Mouse (Mus musculus): ENCODE data around the gene Rgl2. TPM values are rescaled to one million over a fixed set of nuclear protein-coding genes. Genes with fewer than 3 reads are reported as not detected.
"Not testable (repeated sequence)": the region's sequence is repeated elsewhere in the genome, so short reads cannot be mapped to it uniquely, and the experiment has no call there.

Gene Rgl2
- polyA plus RNA-seq (2015; fragmentation: Nextera tagmentation; extraction: Ambion mirVana): 57.1 and 64.4 TPM in 2 replicates

DNA sequence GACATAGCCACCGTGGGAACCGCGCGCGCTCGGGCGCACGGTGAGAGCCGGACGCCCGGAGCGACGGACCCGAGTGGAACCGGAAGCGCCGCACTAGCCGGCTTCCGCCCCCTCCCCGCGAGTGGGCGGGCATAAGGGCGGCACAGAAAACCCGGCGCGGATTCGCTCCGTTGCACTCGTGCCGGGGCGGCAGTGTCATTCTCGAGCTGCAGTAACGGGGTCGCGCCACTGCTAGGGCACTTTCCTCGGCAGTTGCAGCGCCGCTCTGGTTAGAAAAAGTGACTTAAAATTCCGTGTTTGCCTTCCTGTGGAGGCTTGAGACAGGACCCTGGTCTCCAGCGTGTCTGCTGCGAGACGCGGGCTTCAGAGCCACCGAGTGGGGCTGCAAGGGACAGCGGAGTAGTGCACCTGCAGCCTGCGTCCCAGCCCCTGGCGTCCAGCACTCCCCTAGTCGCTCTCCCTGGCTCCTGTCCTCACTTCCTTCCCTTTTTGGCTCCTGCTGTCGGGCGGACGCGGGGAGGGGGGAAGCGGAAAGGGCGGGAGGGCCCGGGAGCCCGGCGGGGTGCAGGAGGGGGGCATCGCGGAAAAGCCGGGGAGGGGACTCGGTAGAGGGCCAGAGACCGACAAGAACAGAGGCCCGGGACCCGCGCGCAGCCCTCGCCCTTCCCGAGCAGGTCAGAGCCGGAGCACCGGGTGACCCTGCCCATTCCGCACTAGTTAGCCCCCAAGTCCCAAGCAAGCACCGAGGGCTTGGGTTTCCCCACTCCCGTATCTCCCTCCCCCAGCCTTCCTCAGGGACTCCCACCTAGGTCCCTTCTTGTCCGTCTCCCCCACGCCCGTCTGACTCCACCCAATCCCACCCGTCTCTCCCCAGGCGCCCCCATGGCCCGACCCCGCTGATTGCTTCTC is at the start of gene Rgl2:
Gene Rgl2, plus strand, starts transcription at position 173 of the 909 bp plus-strand sequence.
- Histone ChIP-seq H3K9ac (peak within 1 kb of the TSS; percentile 67), H3K4me3 (replicated peaks) (peak within 1 kb of the TSS; percentile 78), H3K9me3 (replicated peaks) (no peaks in the 10 kb centered on the region), H3K4me1 (peaks cover 30% of the 10 kb centered on the region), H3K27me3 (no peaks in the 10 kb centered on the region), H3K4me2 (replicated peaks) (peak within 1 kb of the TSS; percentile 98), H3K36me3 (peaks cover 30% of the 10 kb centered on the region), H3K27ac (replicated peaks) (peak within 1 kb of the TSS; percentile 96)
- ATAC-seq (ENCODE audit: insufficient number of reproducible peaks, low FRiP score, low TSS enrichment, low read depth): peak; percentile 87
- WGBS: under 1% methylated on average over 79 of the region's 80 CpGs

DNA sequence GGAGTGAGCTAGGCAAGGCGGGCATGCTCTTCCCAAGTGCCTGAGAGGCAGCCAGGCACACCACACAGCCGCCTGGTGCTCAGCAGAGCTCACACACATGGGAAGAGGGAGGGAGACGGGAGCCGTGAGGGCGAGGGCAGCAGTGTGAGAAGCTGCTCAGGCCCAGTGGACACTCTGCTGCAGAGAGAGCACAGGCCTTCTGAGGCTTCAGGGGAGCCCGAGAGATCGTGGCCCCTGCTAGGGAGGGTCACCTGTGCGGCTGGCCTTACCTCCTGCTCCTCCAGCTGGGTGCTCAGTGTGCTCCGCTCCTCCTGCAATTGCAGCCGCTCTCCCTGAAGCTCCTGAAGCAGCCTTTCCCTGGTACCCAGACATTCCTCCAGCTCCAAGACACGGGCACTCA is 45.0 kb upstream of the Rgl2 start:
- H3K27ac ChIP-seq (replicated peaks); H3K4me2 ChIP-seq (replicated peaks); H3K4me1 ChIP-seq; ATAC-seq (ENCODE audit: insufficient number of reproducible peaks, low FRiP score, low TSS enrichment, low read depth); H3K4me3 ChIP-seq (replicated peaks); H3K9me3 ChIP-seq (replicated peaks); H3K27me3 ChIP-seq; H3K9ac ChIP-seq: not testable (repeated sequence)
- 94% methylated on average over 10 of the region's 11 CpGs for WGBS
- peaks cover 20% of the 10 kb centered on the region for H3K36me3 ChIP-seq

DNA sequence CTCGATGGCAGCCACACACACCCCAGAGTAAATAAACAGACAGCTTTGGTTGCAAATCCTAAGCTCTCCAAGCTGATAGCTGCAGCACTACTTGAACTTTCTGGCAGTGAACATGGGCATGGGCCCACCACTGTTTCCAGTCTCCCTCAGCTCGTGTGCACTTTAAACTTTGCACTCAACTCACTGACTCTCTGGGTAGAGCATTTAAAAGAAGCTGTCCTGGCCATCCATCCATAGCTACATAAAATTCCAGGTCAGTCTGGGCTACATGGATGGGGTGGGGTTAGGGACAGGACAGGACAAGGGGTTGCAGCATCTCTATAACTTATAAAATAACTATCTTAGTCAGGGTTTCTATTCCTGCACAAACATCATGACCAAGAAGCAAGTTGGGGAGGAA is 41.5 kb upstream of the Rgl2 start:
- not testable (repeated sequence) for H3K4me2 ChIP-seq (replicated peaks); H3K27me3 ChIP-seq; H3K4me3 ChIP-seq (replicated peaks); H3K27ac ChIP-seq (replicated peaks); H3K9me3 ChIP-seq (replicated peaks); H3K36me3 ChIP-seq; ATAC-seq (ENCODE audit: insufficient number of reproducible peaks, low FRiP score, low TSS enrichment, low read depth); H3K9ac ChIP-seq
- H3K4me1 ChIP-seq: peaks cover 12% of the 10 kb centered on the region
- 67% methylated on average over 2 of the region's 2 CpGs for WGBS

- ATAC-seq (ENCODE audit: insufficient number of reproducible peaks, low FRiP score, low TSS enrichment, low read depth); H3K36me3 ChIP-seq; H3K27ac ChIP-seq (replicated peaks); H3K27me3 ChIP-seq; H3K9ac ChIP-seq; H3K9me3 ChIP-seq (replicated peaks); H3K4me2 ChIP-seq (replicated peaks): not testable (repeated sequence)
- H3K4me1 ChIP-seq: peaks cover 12% of the 10 kb centered on the region
- H3K4me3 ChIP-seq (replicated peaks): 0 out of 2 replicates have a peak overlapping the region, but pooled peaks have one; percentile 66
Observed at GRCm38 (mm10) chr17:33888230-33888629, 41.1 kb upstream of the Rgl2 start.

DNA sequence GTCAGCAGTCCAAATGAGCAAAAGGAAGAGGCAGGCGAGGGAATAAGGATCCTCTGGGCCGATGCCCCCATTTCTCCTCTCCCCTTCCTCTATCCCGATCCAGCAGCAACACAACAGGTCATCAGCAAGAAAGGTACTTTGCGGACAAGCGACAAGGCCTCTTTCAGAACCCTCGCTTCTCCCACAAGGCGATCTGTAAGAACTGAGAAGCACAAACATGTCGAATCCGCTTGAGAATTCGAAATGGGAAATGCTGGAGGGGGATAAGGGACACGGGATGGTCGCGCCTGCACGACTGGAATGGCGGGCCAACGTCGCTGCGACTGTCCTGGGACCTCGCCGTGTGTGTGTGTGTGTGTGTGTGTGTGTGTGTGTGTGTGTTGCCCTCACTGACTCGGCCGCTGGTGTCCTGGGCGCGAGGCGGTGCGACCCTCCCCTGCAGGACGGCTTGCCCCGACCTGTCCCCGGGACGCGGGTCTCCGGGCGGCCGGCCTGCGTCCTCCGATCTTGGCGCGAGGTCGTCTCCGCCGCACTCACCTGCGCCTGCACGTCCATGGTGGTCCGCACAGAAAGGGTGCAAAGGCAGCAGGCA is 39.3 kb upstream of the Rgl2 start:
- not testable (repeated sequence) for H3K27ac ChIP-seq (replicated peaks); ATAC-seq (ENCODE audit: insufficient number of reproducible peaks, low FRiP score, low TSS enrichment, low read depth); H3K36me3 ChIP-seq; H3K9me3 ChIP-seq (replicated peaks); H3K27me3 ChIP-seq
- H3K9ac ChIP-seq: peak overlapping the region; percentile 53
- peak overlapping the region; percentile 73 for H3K4me2 ChIP-seq (replicated peaks)
- peak overlapping the region; percentile 66 for H3K4me3 ChIP-seq (replicated peaks)
- WGBS: under 1% methylated on average over 43 of the region's 44 CpGs
- peaks cover 12% of the 10 kb centered on the region for H3K4me1 ChIP-seq

DNA sequence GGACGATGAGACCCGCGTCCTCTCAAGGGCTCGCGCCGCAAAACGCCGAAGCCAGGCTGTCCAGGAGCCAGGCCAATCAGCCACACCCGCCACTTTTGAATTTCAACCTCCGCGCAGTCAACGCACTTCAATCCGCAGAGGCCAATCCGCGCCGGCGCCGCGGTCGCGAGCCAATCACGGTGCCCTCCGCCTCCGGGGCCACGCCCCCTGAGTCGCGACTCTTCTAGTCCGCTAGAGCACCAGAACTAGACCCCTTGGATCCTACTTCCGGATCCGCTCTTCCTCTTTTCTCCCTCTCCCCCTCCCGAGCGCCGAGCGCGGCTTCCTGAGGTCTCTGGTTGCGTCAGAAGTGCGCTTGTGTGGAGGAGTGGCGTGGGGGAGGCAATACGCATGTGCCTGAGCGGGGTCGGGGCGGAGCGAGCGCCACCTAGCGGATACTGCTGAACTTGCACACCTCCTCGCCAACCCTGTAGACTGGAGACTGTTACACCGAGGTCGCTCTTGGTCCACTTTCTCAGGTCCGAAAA is 38.7 kb upstream of the Rgl2 start, which contains the start of gene Kifc1:
Gene Kifc1, minus strand, starts transcription at position 129 of the 527 bp plus-strand sequence.
- Histone ChIP-seq H3K9me3 (replicated peaks) (no peaks in the 10 kb centered on the region), H3K9ac (peak within 1 kb of the TSS; percentile 53), H3K4me3 (replicated peaks) (peak within 1 kb of the TSS; percentile 66), H3K36me3 (no peaks in the 10 kb centered on the region), H3K27me3 (no peaks in the 10 kb centered on the region), H3K4me2 (replicated peaks) (peak within 1 kb of the TSS; percentile 73), H3K4me1 (peaks cover 12% of the 10 kb centered on the region), H3K27ac (replicated peaks) (no peak within 1 kb of the TSS; the same call in 1 of the 2 replicates)
- ATAC-seq (ENCODE audit: insufficient number of reproducible peaks, low FRiP score, low TSS enrichment, low read depth): peak; percentile 100
- under 1% methylated on average over 49 of the region's 49 CpGs for WGBS

DNA sequence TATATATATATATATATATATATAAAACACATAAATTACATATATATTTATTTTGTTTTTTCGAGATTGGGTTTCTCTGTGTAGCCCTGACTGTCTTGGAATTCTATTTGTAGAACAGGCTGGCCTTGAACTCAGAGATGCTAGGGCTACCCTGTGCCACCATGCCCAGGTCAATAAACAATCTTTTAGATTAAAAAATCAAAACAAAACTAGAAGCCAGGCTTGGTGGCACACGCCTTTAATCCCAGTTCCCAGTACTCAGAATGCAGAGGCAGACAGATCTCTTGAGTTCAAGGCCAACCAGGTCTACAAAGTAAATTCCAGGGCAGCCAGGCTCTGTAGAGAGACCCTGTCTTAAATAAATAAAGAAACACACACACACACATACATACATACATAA is 38.0 kb upstream of the Rgl2 start:
- no peak overlapping the region for H3K9ac ChIP-seq
- H3K36me3 ChIP-seq: no peaks in the 10 kb centered on the region
- no peaks in the 10 kb centered on the region for H3K27me3 ChIP-seq
- no peak overlapping the region for H3K4me3 ChIP-seq (replicated peaks)
- 50% methylated on average over 2 of the region's 2 CpGs for WGBS
- no peak overlapping the region for H3K4me2 ChIP-seq (replicated peaks)
- no peak overlapping the region for H3K27ac ChIP-seq (replicated peaks)
- no peaks in the 10 kb centered on the region for H3K9me3 ChIP-seq (replicated peaks)
- ATAC-seq (ENCODE audit: insufficient number of reproducible peaks, low FRiP score, low TSS enrichment, low read depth): no peak
- peaks cover 12% of the 10 kb centered on the region for H3K4me1 ChIP-seq

DNA sequence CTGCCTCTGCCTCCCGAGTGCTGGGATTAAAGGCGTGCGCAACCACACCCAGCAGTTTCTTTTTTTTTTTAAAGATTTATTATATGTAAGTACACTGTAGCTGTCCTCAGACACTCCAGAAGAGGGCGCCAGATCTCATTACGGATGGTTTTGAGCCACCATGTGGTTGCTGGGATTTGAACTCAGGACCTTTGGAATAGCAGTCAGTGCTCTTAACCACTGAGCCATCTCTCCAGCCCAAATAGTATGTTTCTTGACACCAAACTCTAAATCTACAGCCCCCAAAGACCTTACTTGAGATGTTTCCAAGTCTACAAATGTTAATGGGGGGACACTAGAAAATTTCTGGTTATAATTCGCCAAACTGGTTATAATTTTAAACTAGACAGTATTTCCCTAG is 37.5 kb upstream of the Rgl2 start:
- H3K9me3 ChIP-seq (replicated peaks); H3K27ac ChIP-seq (replicated peaks); H3K4me3 ChIP-seq (replicated peaks); H3K27me3 ChIP-seq; ATAC-seq (ENCODE audit: insufficient number of reproducible peaks, low FRiP score, low TSS enrichment, low read depth); H3K9ac ChIP-seq; H3K36me3 ChIP-seq; H3K4me2 ChIP-seq (replicated peaks): not testable (repeated sequence)
- WGBS: 69% methylated on average over 6 of the region's 6 CpGs
- peaks cover 12% of the 10 kb centered on the region for H3K4me1 ChIP-seq

DNA sequence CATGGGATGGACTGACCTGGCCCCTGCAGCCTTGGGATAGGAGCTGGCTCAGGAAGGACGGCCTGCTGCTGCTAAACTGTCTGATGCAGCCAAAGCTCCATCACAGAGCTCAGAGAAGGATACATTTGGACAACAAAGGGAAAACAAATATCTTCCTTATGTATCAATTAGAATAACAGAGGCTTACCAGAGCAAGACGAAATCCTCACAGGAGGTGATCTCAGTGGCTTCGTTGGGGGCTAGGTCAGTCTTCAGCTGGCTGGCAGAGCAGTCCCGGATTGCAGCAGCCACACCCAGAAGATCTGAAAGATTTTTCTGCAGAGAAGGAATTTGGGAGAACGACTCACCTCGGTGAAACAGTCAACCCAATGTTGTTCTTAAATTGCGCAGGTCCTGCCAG is 36.9 kb upstream of the Rgl2 start:
- no peaks in the 10 kb centered on the region for H3K9me3 ChIP-seq (replicated peaks)
- no peaks in the 10 kb centered on the region for H3K36me3 ChIP-seq
- peaks cover 12% of the 10 kb centered on the region for H3K4me1 ChIP-seq
- no peak overlapping the region for H3K27ac ChIP-seq (replicated peaks)
- H3K9ac ChIP-seq: no peak overlapping the region
- no peak overlapping the region for H3K4me3 ChIP-seq (replicated peaks)
- no peaks in the 10 kb centered on the region for H3K27me3 ChIP-seq
- 20% methylated on average over 7 of the region's 7 CpGs for WGBS
- ATAC-seq (ENCODE audit: insufficient number of reproducible peaks, low FRiP score, low TSS enrichment, low read depth): no peak
- no peak overlapping the region for H3K4me2 ChIP-seq (replicated peaks)

GRCm38 (mm10) chr17:33893011-33893410 is 36.3 kb upstream of the Rgl2 start:
- not testable (repeated sequence) for H3K27ac ChIP-seq (replicated peaks); H3K4me2 ChIP-seq (replicated peaks); H3K4me3 ChIP-seq (replicated peaks); H3K27me3 ChIP-seq; H3K9ac ChIP-seq; H3K36me3 ChIP-seq; H3K9me3 ChIP-seq (replicated peaks); ATAC-seq (ENCODE audit: insufficient number of reproducible peaks, low FRiP score, low TSS enrichment, low read depth)
- H3K4me1 ChIP-seq: peaks cover 12% of the 10 kb centered on the region
- 70% methylated on average over 4 of the region's 4 CpGs for WGBS

DNA sequence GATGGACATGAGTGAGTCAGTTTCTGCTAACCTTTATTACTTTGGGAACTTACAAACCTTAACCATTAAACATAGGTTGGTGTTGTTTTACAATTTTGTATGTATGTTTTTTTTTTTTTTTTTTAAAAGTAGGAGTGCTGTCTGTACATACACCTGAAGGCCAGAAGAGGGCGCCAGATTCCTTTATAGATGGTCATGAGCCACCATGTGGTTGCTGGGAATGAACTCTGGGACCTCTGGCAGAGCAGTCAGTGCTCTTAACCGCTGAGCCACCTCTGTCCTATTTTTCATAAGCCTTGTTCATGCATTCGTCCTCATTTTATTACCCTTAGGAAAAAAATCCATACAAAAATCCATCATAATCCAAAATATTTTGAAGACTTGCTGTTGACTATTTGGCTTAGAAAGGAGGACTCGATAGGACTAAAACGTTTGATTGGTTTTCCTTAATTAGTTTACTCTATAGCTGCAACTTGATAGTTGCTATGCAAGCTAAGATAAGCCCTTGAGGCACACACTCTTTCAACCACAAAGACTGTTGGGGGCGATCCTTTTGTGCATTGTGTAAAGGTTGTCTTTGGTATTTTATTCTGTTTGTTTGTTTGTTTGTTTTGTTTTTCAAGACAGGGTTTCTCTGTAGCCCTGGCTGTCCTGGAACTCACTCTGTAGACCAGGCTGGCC is 32.1 kb upstream of the Rgl2 start:
- H3K4me1 ChIP-seq: no peaks in the 10 kb centered on the region
- H3K36me3 ChIP-seq: no peaks in the 10 kb centered on the region
- no peaks in the 10 kb centered on the region for H3K9me3 ChIP-seq (replicated peaks)
- H3K4me3 ChIP-seq (replicated peaks): no peak overlapping the region
- 37% methylated on average over 6 of the region's 6 CpGs for WGBS
- H3K27ac ChIP-seq (replicated peaks): no peak overlapping the region
- no peaks in the 10 kb centered on the region for H3K27me3 ChIP-seq
- no peak overlapping the region for H3K4me2 ChIP-seq (replicated peaks)
- no peak overlapping the region for H3K9ac ChIP-seq
- no peak for ATAC-seq (ENCODE audit: insufficient number of reproducible peaks, low FRiP score, low TSS enrichment, low read depth)

All from embryonic facial prominence, embryonic 15.5 days (tissue).